Mouse (Mus musculus): ENCODE data around the gene Tada1.

- TF ChIP-seq CTCF (IDR thresholded peaks at IDR 0.05) (no peak), EP300 (IDR thresholded peaks at IDR 0.05) (no peak)
Measured at GRCm38 (mm10) chr1:166349751-166350150, 29.1 kb upstream of the Tada1 start.
